Mouse (Mus musculus) ES-Bruce4 (cell line): ENCODE measurements around the gene Gm42791.

Source experiments
- CTCF ChIP-seq: IDR thresholded peaks from one replicate; pipeline ENCODE4 v1.8.1; 2011; ENCODE audit warnings: low read depth, low read length
- EP300 ChIP-seq: IDR thresholded peaks from 2 replicates; pipeline ENCODE4 v1.6.1; 2011; ENCODE audit warnings: low read depth, low read length; ENCODE audit not compliant: insufficient read depth
- POLR2A ChIP-seq: IDR thresholded peaks from one replicate; pipeline ENCODE4 v1.8.1; 2011; ENCODE audit warnings: low read length; ENCODE audit not compliant: insufficient read depth

GRCm38 (mm10) chr5:148954314-148955060, 40.5 kb downstream of the Gm42791 start:
- TF ChIP-seq EP300 (no peak), CTCF (no peak), POLR2A (no peak)
